25 mouse cellular contexts compared by ENCODE assay signal in genomic region chr10:95174260-95174659, GRCm38 (mm10).
"Had no signal": no experiment of that assay in that cellular context is flagged by ENCODE, and none has a peak within 500 bp of the region (broad histone marks: within the 10 kb centered on the region; RNA-seq: fewer than 3 reads in every experiment).

No protein-coding gene starts in this region.

- ATAC-seq: inflammation-experienced regulatory T-cells, adult 6 months; intestine, embryonic 15.5 days; intestine, postnatal 0 days had no signal

- H3K36me3 ChIP-seq: heart, embryonic 10.5 days; heart, embryonic 12.5 days; hindbrain, embryonic 13.5 days; hindbrain, embryonic 15.5 days; intestine, embryonic 15.5 days; limb, embryonic 10.5 days; limb, embryonic 12.5 days; liver, embryonic 13.5 days; liver, embryonic 15.5 days had no signal

- H3K4me1 ChIP-seq: intestine, embryonic 15.5 days; liver, embryonic 13.5 days; liver, embryonic 15.5 days had no signal

- DNase-seq: gastrocnemius, postnatal 25 days; heart, adult 18-20 months; heart, postnatal 14 days; heart, postnatal 36 days; kidney, adult 18-20 months; kidney, adult 8-10 months; kidney, postnatal 10 days; kidney, postnatal 25 days; kidney, postnatal 4 days; layer of hippocampus, adult 9-11 months; layer of hippocampus, postnatal 36 days; liver; liver, embryonic 13.5 days had no signal

- H3K27ac ChIP-seq: heart, embryonic 10.5 days; hindbrain, embryonic 13.5 days; hindbrain, embryonic 15.5 days; intestine, embryonic 15.5 days; layer of hippocampus, adult 2 months; limb, embryonic 10.5 days; limb, embryonic 12.5 days; liver, embryonic 13.5 days; liver, embryonic 15.5 days had no signal

- H3K4me3 ChIP-seq: heart, embryonic 10.5 days; heart, embryonic 12.5 days; hindbrain, embryonic 13.5 days; hindbrain, embryonic 15.5 days; intestine, embryonic 15.5 days; layer of hippocampus, adult 2 months; limb, embryonic 10.5 days; limb, embryonic 12.5 days; liver, embryonic 13.5 days; liver, embryonic 15.5 days had no signal

- H3K27me3 ChIP-seq: heart, embryonic 12.5 days; hindbrain, embryonic 13.5 days; hindbrain, embryonic 15.5 days; intestine, embryonic 15.5 days; liver, embryonic 13.5 days; liver, embryonic 15.5 days had no signal

- H3K9me3 ChIP-seq: heart, embryonic 10.5 days; heart, embryonic 12.5 days; hindbrain, embryonic 13.5 days; hindbrain, embryonic 15.5 days; intestine, embryonic 15.5 days; limb, embryonic 10.5 days; limb, embryonic 12.5 days; liver, embryonic 13.5 days; liver, embryonic 15.5 days had no signal

- H3K4me2 ChIP-seq: heart, embryonic 12.5 days; hindbrain, embryonic 13.5 days; hindbrain, embryonic 15.5 days; intestine, embryonic 15.5 days; limb, embryonic 12.5 days; liver, embryonic 11.5 days; liver, embryonic 13.5 days; liver, embryonic 15.5 days had no signal

- H3K9ac ChIP-seq: heart, embryonic 12.5 days; hindbrain, embryonic 13.5 days; hindbrain, embryonic 15.5 days; intestine, embryonic 15.5 days; limb, embryonic 12.5 days; liver, embryonic 13.5 days; liver, embryonic 15.5 days had no signal
